Mouse (Mus musculus): ENCODE measurements around the gene Capn2. TPM values are rescaled to one million over a fixed set of nuclear protein-coding genes. Genes with fewer than 3 reads are reported as not detected.

Capn2 gene
- polyA plus RNA-seq, 1 experiment: 148 TPM

- H3K79me2 ChIP-seq (ENCODE audit: control insufficient read depth, insufficient read depth): no peaks in the 10 kb centered on the region
- H3K36me3 ChIP-seq (ENCODE audit: control insufficient read depth, insufficient read depth): peaks cover 10% of the 10 kb centered on the region
- TF ChIP-seq TCF12 (IDR thresholded peaks at IDR 0.05; ENCODE audit: insufficient read depth, poor library complexity, severe bottlenecking) (no peak), MAX (IDR thresholded peaks at IDR 0.05; ENCODE audit: low read depth) (no peak), CEBPB (IDR thresholded peaks at IDR 0.05; ENCODE audit: insufficient read depth, poor library complexity, severe bottlenecking) (no peak), POLR2AphosphoS2 (IDR thresholded peaks at IDR 0.05; ENCODE audit: insufficient read length, low read depth) (no peak), TCF3 (IDR thresholded peaks at IDR 0.05; ENCODE audit: insufficient read length, low read depth) (no peak), MYOG (IDR thresholded peaks at IDR 0.05; ENCODE audit: control insufficient read depth in 1 of 3, insufficient read depth in 1 of 3, insufficient read length in 2 of 3, low read depth in 2 of 3) (no peak), USF1 (IDR thresholded peaks at IDR 0.05; ENCODE audit: low read depth) (no peak), POLR2A (IDR thresholded peaks at IDR 0.05; ENCODE audit: insufficient read length, low read depth) (no peak), SRF (IDR thresholded peaks at IDR 0.05; ENCODE audit: control insufficient read depth, insufficient read length, low read depth) (no peak), MYOD1 (IDR thresholded peaks at IDR 0.05; ENCODE audit: control insufficient read depth in 1 of 3, insufficient read length in 2 of 3, low read depth in 2 of 3) (no peak)
Measured at GRCm38 (mm10) chr1:182459436-182459835, 58.0 kb downstream of the Capn2 start.

GRCm38 (mm10) chr1:182458556-182458955, 58.9 kb downstream of the Capn2 start:
- no peak for TF ChIP-seq TCF12 (IDR thresholded peaks at IDR 0.05; ENCODE audit: insufficient read depth, poor library complexity, severe bottlenecking)
- no peak for TF ChIP-seq MAX (IDR thresholded peaks at IDR 0.05; ENCODE audit: low read depth)
- TF ChIP-seq USF1 (IDR thresholded peaks at IDR 0.05; ENCODE audit: low read depth): no peak
- no peak for TF ChIP-seq MYOG (IDR thresholded peaks at IDR 0.05; ENCODE audit: control insufficient read depth in 1 of 3, insufficient read depth in 1 of 3, insufficient read length in 2 of 3, low read depth in 2 of 3)
- no peak for TF ChIP-seq POLR2AphosphoS2 (IDR thresholded peaks at IDR 0.05; ENCODE audit: insufficient read length, low read depth)
- no peak for TF ChIP-seq E2F4 (IDR thresholded peaks at IDR 0.05; ENCODE audit: insufficient read depth)
- no peak for TF ChIP-seq SRF (IDR thresholded peaks at IDR 0.05; ENCODE audit: control insufficient read depth, insufficient read length, low read depth)
- no peak for TF ChIP-seq TCF3 (IDR thresholded peaks at IDR 0.05; ENCODE audit: insufficient read length, low read depth)
- no peak for TF ChIP-seq CEBPB (IDR thresholded peaks at IDR 0.05; ENCODE audit: insufficient read depth, poor library complexity, severe bottlenecking)
- TF ChIP-seq REST (IDR thresholded peaks at IDR 0.05; ENCODE audit: insufficient read depth, insufficient read length): no peak
- no peak for TF ChIP-seq MYOD1 (IDR thresholded peaks at IDR 0.05; ENCODE audit: control insufficient read depth in 1 of 3, insufficient read length in 2 of 3, low read depth in 2 of 3)
- no peak for TF ChIP-seq POLR2A (IDR thresholded peaks at IDR 0.05; ENCODE audit: insufficient read length, low read depth)
- peaks cover 14% of the 10 kb centered on the region for H3K36me3 ChIP-seq (ENCODE audit: control insufficient read depth, insufficient read depth)

More at GRCm38 (mm10) chr1:182459436-182459835, 58.0 kb downstream of the Capn2 start:
- H3ac ChIP-seq (ENCODE audit: control insufficient read depth, insufficient read length): no peak overlapping the region
- H3K4me3 ChIP-seq: no peak overlapping the region
- H3K4me2 ChIP-seq (ENCODE audit: low read depth): no peak overlapping the region
- no peaks in the 10 kb centered on the region for H3K27me3 ChIP-seq (ENCODE audit: control insufficient read depth, insufficient read depth, insufficient read length)

DNA sequence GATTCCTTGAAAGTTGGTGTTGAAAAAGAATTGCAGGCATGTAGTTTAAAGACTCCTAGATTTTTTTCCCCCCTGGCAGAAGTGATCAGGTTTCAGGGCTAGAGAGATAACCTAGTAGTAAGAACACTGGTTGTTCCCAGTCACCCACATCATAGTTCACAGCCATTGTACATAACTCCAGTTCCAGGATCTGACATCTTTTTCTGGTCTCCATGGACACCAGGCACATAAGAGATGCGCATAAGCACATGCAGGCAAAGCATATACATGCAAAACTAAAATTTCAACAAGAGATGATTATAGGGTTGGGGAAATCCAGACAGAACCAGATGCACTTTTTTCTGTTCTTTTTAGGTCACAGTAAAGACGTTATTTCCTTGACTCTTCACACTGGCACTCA, 62.3 kb downstream of the Capn2 start:
- Histone ChIP-seq H3ac (ENCODE audit: control insufficient read depth, insufficient read length) (no peak overlapping the region), H3K36me3 (ENCODE audit: control insufficient read depth, insufficient read depth) (peaks cover 14% of the 10 kb centered on the region), H3K4me2 (ENCODE audit: low read depth) (no peak overlapping the region), H3K79me2 (ENCODE audit: control insufficient read depth, insufficient read depth) (no peaks in the 10 kb centered on the region), H3K27me3 (ENCODE audit: control insufficient read depth, insufficient read depth, insufficient read length) (no peaks in the 10 kb centered on the region), H3K4me3 (no peak overlapping the region)
- no peak for TF ChIP-seq E2F4 (IDR thresholded peaks at IDR 0.05; ENCODE audit: insufficient read depth)
- no peak for TF ChIP-seq MAX (IDR thresholded peaks at IDR 0.05; ENCODE audit: low read depth)
- TF ChIP-seq POLR2AphosphoS2 (IDR thresholded peaks at IDR 0.05; ENCODE audit: insufficient read length, low read depth): no peak
- no peak for TF ChIP-seq POLR2A (IDR thresholded peaks at IDR 0.05; ENCODE audit: insufficient read length, low read depth)
- no peak for TF ChIP-seq USF1 (IDR thresholded peaks at IDR 0.05; ENCODE audit: low read depth)
- no peak for TF ChIP-seq TCF12 (IDR thresholded peaks at IDR 0.05; ENCODE audit: insufficient read depth, poor library complexity, severe bottlenecking)
- TF ChIP-seq CEBPB (IDR thresholded peaks at IDR 0.05; ENCODE audit: insufficient read depth, poor library complexity, severe bottlenecking): no peak
- TF ChIP-seq MYOG (IDR thresholded peaks at IDR 0.05; ENCODE audit: control insufficient read depth in 1 of 3, insufficient read depth in 1 of 3, insufficient read length in 2 of 3, low read depth in 2 of 3): no peak
- TF ChIP-seq REST (IDR thresholded peaks at IDR 0.05; ENCODE audit: insufficient read depth, insufficient read length): no peak
- TF ChIP-seq SRF (IDR thresholded peaks at IDR 0.05; ENCODE audit: control insufficient read depth, insufficient read length, low read depth): no peak
- no peak for TF ChIP-seq TCF3 (IDR thresholded peaks at IDR 0.05; ENCODE audit: insufficient read length, low read depth)

More at GRCm38 (mm10) chr1:182458556-182458955, 58.9 kb downstream of the Capn2 start:
- Histone ChIP-seq H3K4me2 (ENCODE audit: low read depth) (no peak overlapping the region), H3ac (ENCODE audit: control insufficient read depth, insufficient read length) (no peak overlapping the region), H3K4me3 (no peak overlapping the region), H3K79me2 (ENCODE audit: control insufficient read depth, insufficient read depth) (no peaks in the 10 kb centered on the region), H3K27me3 (ENCODE audit: control insufficient read depth, insufficient read depth, insufficient read length) (no peaks in the 10 kb centered on the region)

GRCm38 (mm10) chr1:182452473-182452872, 64.9 kb downstream of the Capn2 start:
- Histone ChIP-seq H3ac (ENCODE audit: control insufficient read depth, insufficient read length) (no peak overlapping the region), H3K4me3 (no peak overlapping the region), H3K27me3 (ENCODE audit: control insufficient read depth, insufficient read depth, insufficient read length) (no peaks in the 10 kb centered on the region), H3K4me2 (ENCODE audit: low read depth) (no peak overlapping the region), H3K79me2 (ENCODE audit: control insufficient read depth, insufficient read depth) (no peaks in the 10 kb centered on the region), H3K36me3 (ENCODE audit: control insufficient read depth, insufficient read depth) (peaks cover 10% of the 10 kb centered on the region)
- no peak for TF ChIP-seq E2F4 (IDR thresholded peaks at IDR 0.05; ENCODE audit: insufficient read depth)
- TF ChIP-seq REST (IDR thresholded peaks at IDR 0.05; ENCODE audit: insufficient read depth, insufficient read length): no peak
- no peak for TF ChIP-seq MYOG (IDR thresholded peaks at IDR 0.05; ENCODE audit: control insufficient read depth in 1 of 3, insufficient read depth in 1 of 3, insufficient read length in 2 of 3, low read depth in 2 of 3)
- no peak for TF ChIP-seq TCF3 (IDR thresholded peaks at IDR 0.05; ENCODE audit: insufficient read length, low read depth)
- no peak for TF ChIP-seq CEBPB (IDR thresholded peaks at IDR 0.05; ENCODE audit: insufficient read depth, poor library complexity, severe bottlenecking)
- TF ChIP-seq SRF (IDR thresholded peaks at IDR 0.05; ENCODE audit: control insufficient read depth, insufficient read length, low read depth): no peak
